Mouse (Mus musculus) frontal cortex, adult (tissue): Measurements from ENCODE around the gene Ajm1.

Source experiments
- ATAC-seq: cut with Nextera tagmentation; 2 replicates; pipeline ENCODE4 v1.9.2; 2017; ENCODE audit warnings: mild to moderate bottlenecking, moderate library complexity, mixed read lengths; ENCODE audit not compliant: low TSS enrichment

Ajm1 gene

GRCm38 (mm10) chr2:25581294-25581864 lies at the start of gene Ajm1:
Gene Ajm1, minus strand, starts transcription at chr2:25581757.
- ATAC-seq, result peak; percentile 31

GRCm38 (mm10) chr2:25628738-25629137 lies 47.2 kb upstream of the Ajm1 start:
- ATAC-seq, result no peak

GRCm38 (mm10) chr2:25627811-25628210 lies 46.3 kb upstream of the Ajm1 start, which contains the start of gene Fcna:
Gene Fcna, minus strand, starts transcription at chr2:25628030.
- no peak for ATAC-seq

- no peak for ATAC-seq
These were observed 44.4 kb upstream of the Ajm1 start for GRCm38 (mm10) chr2:25625986-25626385.

- ATAC-seq, result peak; percentile 96
These were observed 40.0 kb upstream of the Ajm1 start, which contains the start of gene Tmem141 for GRCm38 (mm10) chr2:25621229-25622200. Gene Tmem141, minus strand, starts transcription at chr2:25622005.

GRCm38 (mm10) chr2:25620852-25621228 lies 39.3 kb upstream of the Ajm1 start:
- ATAC-seq, result no peak

GRCm38 (mm10) chr2:25620386-25620785 lies 38.8 kb upstream of the Ajm1 start:
- no peak for ATAC-seq

GRCm38 (mm10) chr2:25617578-25617977 lies 36.0 kb upstream of the Ajm1 start, which contains the start of gene Ccdc183:
Gene Ccdc183, minus strand, starts transcription at chr2:25617678.
- ATAC-seq, result no peak

- ATAC-seq, result no peak
These were observed 34.8 kb upstream of the Ajm1 start for GRCm38 (mm10) chr2:25616398-25616797.

GRCm38 (mm10) chr2:25608671-25609070 lies 27.1 kb upstream of the Ajm1 start:
- ATAC-seq, result 0 out of 2 replicates have a peak, but pooled peaks have one; percentile 11

GRCm38 (mm10) chr2:25607761-25608622 lies 26.4 kb upstream of the Ajm1 start, which contains the start of gene Rabl6:
Gene Rabl6, minus strand, starts transcription at chr2:25608521.
- peak; percentile 87 for ATAC-seq

- no peak for ATAC-seq
These were observed 21.0 kb upstream of the Ajm1 start for GRCm38 (mm10) chr2:25602526-25602925.

- no peak for ATAC-seq
These were observed 18.5 kb upstream of the Ajm1 start for GRCm38 (mm10) chr2:25600037-25600436.

- ATAC-seq, result no peak
These were observed 17.2 kb upstream of the Ajm1 start for GRCm38 (mm10) chr2:25598749-25599148.

- no peak for ATAC-seq
These were observed 15.4 kb upstream of the Ajm1 start for GRCm38 (mm10) chr2:25596765-25597510.

GRCm38 (mm10) chr2:25591863-25592262 lies 10.3 kb upstream of the Ajm1 start:
- peak; percentile 48 for ATAC-seq

- ATAC-seq, result no peak
These were observed 6.8 kb upstream of the Ajm1 start for GRCm38 (mm10) chr2:25588227-25588907.

- no peak for ATAC-seq
These were observed 5.7 kb upstream of the Ajm1 start for GRCm38 (mm10) chr2:25587290-25587689.

- ATAC-seq, result no peak
These were observed 4.0 kb upstream of the Ajm1 start for GRCm38 (mm10) chr2:25585601-25586000.

GRCm38 (mm10) chr2:25584856-25585255 lies 3.3 kb upstream of the Ajm1 start:
- no peak for ATAC-seq
